Mouse (Mus musculus): ENCODE measurements at regions not wholly inside any gene's neighbourhood (a gene's known extent, or its start where the extent isn't known, plus 50 kb on each side); places are given as distances from the start of the nearest gene placed in this dataset.

- intact Hi-C loops (cut with DNase I) = no loop called here
- no peak overlapping the region for H3K4me3 ChIP-seq
- no peak for DNase-seq (ENCODE audit: extremely low spot score in 1 of 2, low spot score in 2 of 2)
- peak overlapping the region; percentile 21; the same call in 1 of the 2 replicates for H3K27ac ChIP-seq
- no peak for TF ChIP-seq CTCF (IDR thresholded peaks at IDR 0.05)
These were observed 367.6 kb upstream of the Mki67 start for GRCm38 (mm10) chr7:136083571-136084342.

GRCm38 (mm10) chr7:136088785-136089184 lies 372.6 kb upstream of the Mki67 start:
- H3K27ac ChIP-seq = no peak overlapping the region
- DNase-seq (ENCODE audit: extremely low spot score in 1 of 2, low spot score in 2 of 2) = no peak
- TF ChIP-seq CTCF (IDR thresholded peaks at IDR 0.05) = no peak
- H3K4me3 ChIP-seq = no peak overlapping the region
- intact Hi-C loops (cut with DNase I) = no loop called here

GRCm38 (mm10) chr7:136094681-136095360 lies 378.7 kb upstream of the Mki67 start:
- no peak for DNase-seq (ENCODE audit: extremely low spot score in 1 of 2, low spot score in 2 of 2)
- no peak overlapping the region for H3K27ac ChIP-seq
- intact Hi-C loops (cut with DNase I) = loop anchor here (5.0 kb wide), 1 partner anchor 32 kb away; no protein-coding TSS in a partner anchor
- H3K4me3 ChIP-seq = no peak overlapping the region
- no peak for TF ChIP-seq CTCF (IDR thresholded peaks at IDR 0.05)

- Histone ChIP-seq H3K4me3 (no peak overlapping the region), H3K27ac (no peak overlapping the region)
- intact Hi-C loops (cut with DNase I) = no loop called here
- TF ChIP-seq CTCF (IDR thresholded peaks at IDR 0.05) = no peak
- no peak for DNase-seq (ENCODE audit: extremely low spot score in 1 of 2, low spot score in 2 of 2)
These were observed 387.9 kb upstream of the Mki67 start for GRCm38 (mm10) chr7:136104021-136104420.

GRCm38 (mm10) chr7:136112163-136112562 lies 396.0 kb upstream of the Mki67 start:
- DNase-seq (ENCODE audit: extremely low spot score in 1 of 2, low spot score in 2 of 2) = no peak
- intact Hi-C loops (cut with DNase I) = no loop called here
- TF ChIP-seq CTCF (IDR thresholded peaks at IDR 0.05) = no peak
- no peak overlapping the region for H3K27ac ChIP-seq
- H3K4me3 ChIP-seq = no peak overlapping the region

- H3K27ac ChIP-seq = no peak overlapping the region
- intact Hi-C loops (cut with DNase I) = no loop called here
- no peak for DNase-seq (ENCODE audit: extremely low spot score in 1 of 2, low spot score in 2 of 2)
- TF ChIP-seq CTCF (IDR thresholded peaks at IDR 0.05) = no peak
- no peak overlapping the region for H3K4me3 ChIP-seq
These were observed 404.8 kb upstream of the Mki67 start for GRCm38 (mm10) chr7:136120930-136121329.

GRCm38 (mm10) chr7:136121406-136121805 lies 405.2 kb upstream of the Mki67 start:
- DNase-seq (ENCODE audit: extremely low spot score in 1 of 2, low spot score in 2 of 2) = no peak
- TF ChIP-seq CTCF (IDR thresholded peaks at IDR 0.05) = peak; percentile 4; the same call in 1 of the 2 replicates
- no peak overlapping the region for H3K27ac ChIP-seq
- intact Hi-C loops (cut with DNase I) = no loop called here
- H3K4me3 ChIP-seq = no peak overlapping the region

- intact Hi-C loops (cut with DNase I) = loop anchor here (5.0 kb wide), 1 partner anchor 32 kb away; no protein-coding TSS in a partner anchor
- no peak for DNase-seq (ENCODE audit: extremely low spot score in 1 of 2, low spot score in 2 of 2)
These were observed 408.6 kb upstream of the Mki67 start for GRCm38 (mm10) chr7:136124786-136125185.

GRCm38 (mm10) chr7:136126393-136126792 lies 410.2 kb upstream of the Mki67 start:
- intact Hi-C loops (cut with DNase I) = loop anchor here (5.0 kb wide), 1 partner anchor 34 kb away; no protein-coding TSS in a partner anchor
- Histone ChIP-seq H3K4me3 (no peak overlapping the region), H3K27ac (no peak overlapping the region)
- TF ChIP-seq CTCF (IDR thresholded peaks at IDR 0.05) = no peak
- DNase-seq (ENCODE audit: extremely low spot score in 1 of 2, low spot score in 2 of 2) = no peak

More at GRCm38 (mm10) chr7:136124786-136125185, 408.6 kb upstream of the Mki67 start:
- no peak overlapping the region for H3K27ac ChIP-seq
- no peak overlapping the region for H3K4me3 ChIP-seq
- TF ChIP-seq CTCF (IDR thresholded peaks at IDR 0.05) = no peak

GRCm38 (mm10) chr7:136127576-136127975 lies 411.4 kb upstream of the Mki67 start:
- Histone ChIP-seq H3K4me3 (no peak overlapping the region), H3K27ac (no peak overlapping the region)
- TF ChIP-seq CTCF (IDR thresholded peaks at IDR 0.05) = no peak
- intact Hi-C loops (cut with DNase I) = loop anchor here (5.0 kb wide), 1 partner anchor 35 kb away; no protein-coding TSS in a partner anchor
- no peak for DNase-seq (ENCODE audit: extremely low spot score in 1 of 2, low spot score in 2 of 2)

GRCm38 (mm10) chr7:136129721-136130123 lies 413.6 kb upstream of the Mki67 start:
- no peak for TF ChIP-seq CTCF (IDR thresholded peaks at IDR 0.05)
- Histone ChIP-seq H3K27ac (no peak overlapping the region), H3K4me3 (no peak overlapping the region)
- DNase-seq (ENCODE audit: extremely low spot score in 1 of 2, low spot score in 2 of 2) = no peak
- intact Hi-C loops (cut with DNase I) = loop anchor here (5.0 kb wide), 1 partner anchor 37 kb away; no protein-coding TSS in a partner anchor

GRCm38 (mm10) chr7:136130666-136131239 lies 414.6 kb upstream of the Mki67 start:
- H3K4me3 ChIP-seq = no peak overlapping the region

More at GRCm38 (mm10) chr7:136130666-136131239, 414.6 kb upstream of the Mki67 start:
- H3K27ac ChIP-seq = no peak overlapping the region
- no peak for DNase-seq (ENCODE audit: extremely low spot score in 1 of 2, low spot score in 2 of 2)
- intact Hi-C loops (cut with DNase I) = no loop called here
- TF ChIP-seq CTCF (IDR thresholded peaks at IDR 0.05) = no peak

Measured in left cerebral cortex, adult 2 months (tissue).